Mouse (Mus musculus): ENCODE measurements at regions not wholly inside any gene's neighbourhood (a gene's known extent, or its start where the extent isn't known, plus 50 kb on each side); places are given as distances from the start of the nearest gene placed in this dataset.

DNA sequence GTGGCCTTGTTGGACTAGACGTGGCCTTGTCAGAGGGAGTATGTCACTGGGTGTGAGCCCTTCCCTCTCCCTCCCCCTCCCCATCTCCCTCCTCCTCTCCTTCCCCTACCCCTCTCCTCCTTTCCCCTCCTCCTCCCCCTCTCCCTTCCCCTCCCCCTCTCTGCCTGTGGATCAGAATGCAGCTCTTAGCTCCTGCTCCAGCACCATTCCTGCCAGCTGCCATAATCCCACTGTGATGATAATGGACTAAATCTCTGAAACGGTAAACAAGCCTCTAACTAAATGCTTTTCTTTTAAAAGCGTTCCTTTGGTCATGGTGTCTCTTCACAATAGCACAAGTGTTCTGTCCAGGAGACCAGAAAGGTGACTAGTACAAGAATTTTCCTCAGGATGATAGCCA lies 573.1 kb upstream of the Gm19410 start:
- no peak for DNase-seq

DNA sequence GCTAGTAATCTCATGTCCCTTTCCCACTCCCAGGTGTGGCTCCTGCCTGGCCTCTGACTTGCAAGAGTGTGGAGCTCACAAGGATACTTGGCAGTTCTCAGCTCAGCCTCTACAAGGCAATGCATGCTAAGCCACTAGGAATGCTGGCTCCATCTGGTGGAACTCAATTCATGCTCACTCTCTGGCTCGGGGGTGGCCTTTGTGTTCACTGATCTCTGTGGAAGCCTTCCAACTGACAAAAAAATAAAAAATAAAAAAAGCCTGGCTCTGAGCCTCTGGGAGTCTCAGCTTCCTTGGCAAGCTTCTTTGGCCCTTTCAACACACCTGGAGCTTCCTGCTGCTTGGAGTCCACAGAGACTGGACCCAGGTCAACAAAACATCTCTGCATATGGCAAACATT lies 571.8 kb upstream of the Gm19410 start:
- DNase-seq = peak in 1 of 2 experiments; percentile 14

DNA sequence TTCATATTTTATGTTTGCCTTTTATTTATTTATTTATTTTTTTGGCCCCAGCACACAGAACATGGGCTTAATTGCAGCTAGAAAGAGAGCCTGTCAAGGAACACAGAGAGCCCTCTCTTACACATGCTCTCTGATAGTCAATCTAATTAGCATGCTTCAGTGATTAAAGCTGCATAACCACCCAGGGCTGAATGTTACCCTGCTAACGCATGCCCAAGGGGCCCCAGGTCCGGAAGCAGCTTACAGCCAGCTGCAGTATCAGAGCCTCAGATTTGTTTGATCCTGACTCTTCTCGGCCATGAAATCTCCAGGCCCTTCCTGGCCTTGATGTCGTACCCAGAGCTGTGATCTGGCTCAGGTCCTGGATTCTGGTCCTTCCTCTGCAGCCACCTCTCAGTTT lies 569.4 kb upstream of the Gm19410 start:
- no peak for DNase-seq

DNA sequence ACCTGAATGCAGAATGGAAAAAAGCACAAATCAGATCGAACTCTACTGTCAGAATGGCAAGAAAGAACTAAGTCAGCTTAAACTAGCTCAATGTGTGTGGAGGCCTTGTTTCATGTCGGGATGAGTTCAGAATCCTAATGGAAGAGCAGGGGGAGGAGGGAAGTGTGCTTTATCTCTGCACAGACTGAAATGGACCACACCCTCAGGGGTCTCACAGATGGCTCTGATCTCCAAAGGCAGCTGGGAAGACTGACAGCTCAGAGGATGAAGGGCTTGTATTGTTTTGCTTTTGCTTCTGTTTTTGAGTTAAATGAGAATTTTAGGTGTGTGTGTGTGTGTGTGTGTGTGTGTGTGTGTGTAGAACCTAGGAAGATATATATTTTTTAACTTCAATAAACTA lies 566.8 kb upstream of the Gm19410 start:
- DNase-seq = no peak

DNA sequence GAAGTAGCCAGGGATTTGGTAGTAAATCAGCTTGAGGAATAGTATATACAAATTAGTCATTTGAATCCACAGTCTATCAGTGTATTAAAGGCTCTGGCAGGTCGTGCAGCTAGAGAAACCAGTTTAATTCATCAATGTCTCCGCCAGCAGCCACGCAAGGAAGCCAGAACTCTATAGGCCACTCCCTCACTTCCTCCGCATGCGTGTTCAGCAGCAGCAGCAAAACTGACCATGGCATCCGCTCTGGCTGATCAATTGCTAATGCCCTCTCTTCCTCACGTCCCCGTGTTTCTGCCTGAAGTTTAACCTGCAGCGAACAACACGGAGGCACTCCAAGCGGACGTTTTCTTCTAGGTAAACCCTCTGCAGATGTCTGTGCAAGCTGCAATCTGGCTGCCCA lies 564.2 kb upstream of the Gm19410 start:
- DNase-seq = no peak

DNA sequence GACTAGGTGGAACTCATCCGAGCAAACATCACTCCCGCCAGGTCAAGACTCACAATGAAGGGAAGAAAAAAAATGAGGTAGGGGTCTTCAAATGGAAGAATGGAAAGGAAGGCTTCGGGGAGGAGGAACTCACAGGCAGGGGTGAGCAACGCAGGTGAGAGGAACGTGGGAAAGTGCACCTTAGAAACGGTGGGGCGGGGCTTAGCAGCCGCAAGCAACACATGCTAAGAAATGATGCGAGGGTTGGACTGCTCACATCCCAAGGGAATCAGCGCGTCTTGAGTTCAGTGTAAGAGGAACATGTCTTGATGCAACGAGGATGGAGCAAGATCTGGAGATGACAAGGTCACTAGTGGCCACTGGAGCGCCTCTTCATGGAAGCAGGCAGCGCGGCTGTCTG lies 560.6 kb upstream of the Gm19410 start:
- DNase-seq = no peak

DNA sequence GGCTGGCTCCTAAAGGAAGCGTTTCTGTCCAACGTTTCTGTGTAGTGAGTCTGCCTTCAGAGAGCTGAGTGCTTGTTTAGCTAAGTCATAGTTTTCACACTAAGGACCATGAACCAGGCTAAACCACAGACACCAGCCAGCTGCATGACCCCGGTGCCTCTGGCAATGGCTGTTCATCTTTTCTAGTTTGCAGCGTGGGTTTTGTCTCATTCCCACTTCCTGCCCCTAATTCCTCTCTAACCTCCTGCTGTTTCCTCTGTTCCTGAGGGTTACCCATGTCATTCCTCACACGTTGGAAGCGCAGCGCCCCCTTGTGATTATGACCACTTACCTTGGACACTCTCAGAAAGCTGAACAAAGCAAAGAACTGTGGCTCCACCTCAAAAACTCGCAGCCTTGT lies 560.1 kb upstream of the Gm19410 start:
- peak; percentile 32 to 56 for DNase-seq

DNA sequence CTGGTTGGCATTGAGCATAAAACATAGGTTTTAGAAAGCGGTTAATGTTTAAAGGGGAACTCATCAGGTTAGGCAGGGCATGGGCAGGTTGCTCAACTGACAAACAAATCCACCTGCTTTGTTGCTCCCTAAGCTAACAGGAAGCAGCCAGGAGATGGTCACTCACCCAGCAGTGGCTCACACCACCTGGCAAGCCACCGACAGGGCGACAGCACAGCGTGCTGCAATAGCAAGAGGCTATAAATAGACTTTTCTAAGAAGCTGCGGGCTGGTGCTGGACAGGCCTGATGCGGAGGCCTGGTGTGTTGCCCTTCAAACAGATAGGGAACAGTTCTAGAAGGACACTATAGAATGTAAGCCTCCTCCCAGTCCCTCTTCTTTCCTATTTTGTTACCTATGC lies 559.3 kb upstream of the Gm19410 start:
- peak; percentile 12 to 42 for DNase-seq

DNA sequence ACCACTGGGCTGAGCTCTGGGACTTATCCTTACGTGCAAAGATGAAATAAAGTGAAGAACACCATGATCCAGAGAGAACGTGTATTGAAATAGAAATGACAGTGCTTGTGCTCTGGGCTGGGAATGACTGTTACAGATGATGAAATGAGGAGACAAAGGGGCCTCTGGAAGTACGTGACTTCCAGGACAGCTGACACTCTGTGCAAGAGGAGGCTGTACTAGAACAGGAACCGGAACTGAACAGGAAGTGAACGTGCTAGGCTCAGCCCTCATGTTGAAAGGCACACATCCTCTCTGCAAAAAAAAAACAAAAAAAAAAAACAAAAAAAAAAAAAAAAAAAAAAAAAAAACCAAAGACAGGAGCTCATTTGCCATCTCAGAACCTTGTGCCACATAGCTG lies 557.2 kb upstream of the Gm19410 start:
- DNase-seq = no peak

DNA sequence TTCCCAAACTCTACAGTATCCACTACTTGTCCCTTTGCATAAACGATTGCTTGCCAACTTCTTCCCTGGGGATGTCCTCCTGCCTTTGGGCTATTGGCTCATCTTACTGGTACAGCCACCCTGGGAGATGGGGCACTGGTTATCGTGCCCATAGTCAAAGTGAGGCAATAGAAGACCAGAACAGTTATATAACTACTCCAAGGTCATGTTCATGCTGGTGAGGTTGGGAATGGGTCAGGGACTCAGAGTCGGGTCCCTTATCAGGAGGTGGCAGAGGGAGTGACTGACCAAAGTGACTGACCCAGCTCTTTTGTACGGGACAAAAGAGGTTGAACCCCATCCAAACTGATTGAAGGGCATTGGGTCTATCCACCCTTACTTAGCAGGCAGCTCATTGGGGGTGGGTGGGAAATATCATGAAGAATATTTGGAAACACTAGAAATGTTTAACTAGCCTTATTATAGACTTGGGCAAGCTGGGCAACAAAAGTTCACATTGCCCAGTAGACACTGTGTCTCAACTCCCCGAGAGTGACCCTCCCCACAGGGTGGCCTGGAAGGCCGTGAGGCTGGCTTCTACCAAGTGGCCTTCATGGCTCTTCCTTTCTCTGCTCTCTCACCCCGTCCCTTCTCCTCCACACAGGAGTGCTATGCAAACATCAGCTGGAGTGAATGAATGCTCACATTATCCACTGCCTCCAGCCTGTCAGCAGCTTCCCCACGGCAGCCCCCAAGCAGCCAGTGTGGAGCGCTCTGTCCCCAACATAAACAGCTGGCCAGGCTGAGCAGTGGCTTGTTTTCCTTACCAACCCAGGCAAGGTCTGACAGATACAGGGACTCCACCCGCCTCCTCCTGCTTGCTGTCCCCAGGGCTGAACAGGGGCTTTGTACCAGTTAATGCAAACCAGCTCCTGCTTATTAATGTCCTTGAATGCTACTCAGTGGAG lies 553.8 kb upstream of the Gm19410 start:
- no peak for DNase-seq

DNA sequence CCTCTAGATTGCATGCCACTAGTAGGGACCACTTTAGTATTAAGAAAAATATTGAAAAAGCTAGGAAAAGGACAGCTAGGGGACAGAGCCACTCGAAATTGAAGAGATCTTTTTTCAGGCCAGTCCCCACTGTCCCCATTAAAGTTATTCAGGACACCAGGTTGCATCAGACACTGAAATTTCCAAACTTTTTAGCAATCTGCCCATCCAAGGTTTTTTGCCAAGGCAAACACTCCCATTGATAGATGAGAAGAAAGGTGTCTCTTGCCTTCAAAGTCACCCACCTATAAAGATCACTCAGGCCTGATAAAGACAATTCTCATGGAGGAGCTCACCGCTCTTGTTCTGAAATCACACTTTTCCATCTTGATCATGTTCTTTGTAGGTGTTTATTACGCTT lies 552.1 kb upstream of the Gm19410 start:
- no peak for DNase-seq

DNA sequence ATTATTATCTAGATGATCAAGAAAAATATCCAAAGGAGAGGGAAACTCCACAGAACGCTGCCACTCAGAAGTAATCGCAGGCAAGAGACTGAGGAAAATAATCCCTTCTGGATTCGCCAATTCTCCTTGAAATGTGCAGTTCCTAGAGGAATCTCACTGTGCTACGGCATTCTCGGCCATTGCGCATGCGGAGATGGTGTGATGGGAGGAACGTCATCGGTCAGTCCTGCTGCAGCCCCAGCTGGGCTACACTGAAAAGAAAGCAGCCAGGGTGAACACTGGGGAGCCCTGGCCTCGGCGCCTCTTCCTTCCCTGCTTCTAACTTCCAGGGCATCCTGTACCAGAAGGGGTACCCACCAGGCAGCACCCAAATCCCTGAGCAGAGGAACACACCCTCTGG lies 548.0 kb upstream of the Gm19410 start:
- no peak for DNase-seq

DNA sequence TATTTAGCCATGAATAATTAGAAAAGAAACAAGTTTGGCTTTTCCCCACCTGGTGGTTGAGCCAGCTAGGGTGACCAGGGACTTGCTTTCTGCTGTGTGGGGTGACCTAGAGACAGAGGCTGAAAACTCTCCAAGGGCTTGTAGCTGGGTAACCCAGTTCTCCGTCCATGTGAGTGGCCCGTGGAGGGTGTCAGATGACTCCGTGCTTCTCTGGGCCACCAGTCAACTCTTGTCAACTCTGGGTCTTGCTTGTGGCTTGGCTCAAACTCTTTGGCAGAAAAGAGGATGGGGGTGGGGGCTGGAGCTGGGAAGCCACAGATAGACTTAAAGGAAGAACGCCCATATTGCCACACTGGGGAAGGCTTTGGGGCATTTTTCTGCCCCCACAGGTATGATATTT lies 547.3 kb upstream of the Gm19410 start:
- DNase-seq = peak; percentile 9 to 29

DNA sequence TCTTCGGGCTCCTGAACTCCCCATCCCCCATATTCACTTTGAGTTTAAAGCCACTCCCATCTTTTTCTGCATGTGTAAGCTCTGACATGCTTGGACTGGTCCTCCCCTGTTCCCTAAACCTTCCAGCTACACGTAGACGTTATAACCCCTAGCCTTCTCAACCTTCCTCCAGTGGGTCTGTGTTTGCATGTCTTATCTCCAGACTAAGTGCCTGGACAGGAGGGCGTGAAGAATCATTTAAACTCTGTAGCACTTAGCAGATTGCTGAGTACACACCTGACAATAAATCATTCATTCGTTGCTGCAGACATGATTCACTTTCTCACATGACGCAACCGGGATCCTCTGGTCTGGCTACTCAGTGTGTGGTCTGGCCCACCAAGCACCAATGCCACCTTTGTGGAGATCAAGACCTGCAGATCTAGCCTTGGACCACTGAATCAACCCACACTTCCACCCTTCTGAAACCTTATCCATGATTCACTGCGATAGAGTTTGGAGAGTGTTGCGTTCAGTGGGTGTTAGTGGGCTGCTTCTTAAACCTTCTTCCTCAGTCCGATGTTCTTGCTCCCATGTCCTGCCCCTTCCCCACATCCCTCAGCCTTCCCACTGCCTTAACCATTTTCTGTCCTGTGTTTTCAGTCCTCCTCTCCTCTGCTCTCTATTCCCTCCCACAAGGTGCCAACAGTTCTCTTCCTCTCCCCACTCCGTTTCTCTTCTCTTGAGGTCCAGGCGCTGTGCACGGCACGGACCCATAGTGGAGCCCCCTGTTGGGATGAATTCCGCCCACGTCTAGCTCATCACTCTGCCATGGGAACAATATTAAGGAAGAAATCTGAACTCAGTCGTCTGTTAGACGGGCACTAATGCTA lies 541.3 kb upstream of the Gm19410 start:
- no peak for DNase-seq

DNA sequence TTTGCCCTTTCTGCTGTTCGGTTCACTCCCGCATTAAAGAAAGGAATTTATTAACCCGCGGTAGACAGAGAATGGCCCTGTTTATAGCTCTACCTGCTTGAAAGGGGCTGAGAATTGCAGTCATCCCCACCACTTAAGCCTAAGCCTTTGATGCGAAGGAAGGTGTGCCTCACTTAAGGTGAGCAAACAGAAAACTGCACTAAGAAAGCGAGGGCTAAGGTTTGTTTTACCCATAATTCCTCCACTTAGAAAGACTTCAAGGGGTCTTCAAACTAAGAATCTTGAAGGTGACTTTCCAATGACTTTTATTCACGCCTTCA lies 540.7 kb upstream of the Gm19410 start:
- no peak for DNase-seq

DNA sequence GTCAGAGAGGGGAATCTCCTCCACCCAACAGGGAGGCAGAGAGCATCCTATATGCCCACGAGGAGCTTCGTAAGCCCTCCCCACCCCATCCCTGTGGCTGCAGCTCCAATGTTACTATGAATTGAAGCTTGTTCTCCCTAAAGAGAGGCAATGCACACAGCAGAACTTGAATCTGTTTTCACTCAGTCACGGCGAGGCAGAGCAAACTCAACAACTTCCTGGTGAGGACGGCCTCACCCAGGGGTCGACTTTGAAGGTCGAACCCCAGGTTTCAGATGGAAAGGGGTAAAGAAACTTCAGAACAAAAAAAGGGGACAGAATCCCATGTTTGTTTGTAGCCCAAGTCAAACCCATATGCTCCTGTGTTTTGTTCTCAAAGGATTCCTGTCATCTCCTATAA lies 538.5 kb upstream of the Gm19410 start:
- no peak for DNase-seq

DNA sequence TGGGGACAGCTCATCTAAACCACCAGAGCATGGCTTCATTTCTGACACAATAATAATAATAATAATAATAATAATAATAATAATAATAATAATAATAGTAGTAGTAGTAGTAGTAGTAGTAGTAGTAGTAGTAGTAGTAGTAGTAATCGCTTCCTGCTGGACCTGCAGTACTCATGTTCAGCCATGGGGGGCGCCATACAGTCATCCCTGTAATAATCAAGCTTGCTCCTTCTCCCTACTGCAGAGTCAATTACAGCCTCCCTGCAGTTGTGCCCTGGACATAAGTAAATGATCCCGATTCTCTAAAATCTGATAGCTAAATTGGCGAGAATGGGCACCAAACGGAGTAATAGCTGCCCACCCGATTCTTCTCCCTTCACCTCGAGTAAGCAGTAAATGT lies 537.1 kb upstream of the Gm19410 start:
- peak in 1 of 2 experiments; percentile 7 for DNase-seq

DNA sequence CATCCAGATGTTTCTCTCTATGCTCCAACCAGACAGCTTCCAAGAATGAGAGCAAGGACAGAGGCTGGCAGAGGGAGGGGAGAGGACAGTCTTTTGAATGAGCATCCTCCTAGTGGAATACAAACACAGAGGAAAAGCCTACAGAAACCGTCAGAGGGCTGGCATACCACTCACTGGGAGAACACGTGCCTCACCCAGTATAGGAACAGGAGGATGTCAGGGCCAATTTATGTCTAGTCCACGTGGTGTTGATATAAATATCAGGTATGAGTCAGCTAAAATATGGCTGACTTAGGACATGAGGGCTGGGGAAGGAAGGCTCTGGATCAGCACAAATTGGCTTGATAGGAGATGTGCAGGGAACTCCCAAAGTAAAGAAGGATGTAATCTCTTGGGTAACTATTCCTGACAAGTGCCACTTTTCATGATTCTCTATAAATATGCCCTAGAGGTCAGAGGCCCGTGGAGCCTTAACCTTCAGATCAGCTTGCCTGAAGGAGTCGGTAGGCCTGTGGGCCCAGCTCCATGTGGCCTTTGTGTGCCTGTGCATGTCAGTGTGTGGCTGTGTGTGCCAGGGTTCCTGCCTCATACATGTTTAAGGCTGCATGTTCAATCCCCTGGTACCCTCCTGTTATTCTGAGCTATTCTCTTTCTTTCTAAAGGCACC lies 531.9 kb upstream of the Gm19410 start:
- no peak for DNase-seq

DNA sequence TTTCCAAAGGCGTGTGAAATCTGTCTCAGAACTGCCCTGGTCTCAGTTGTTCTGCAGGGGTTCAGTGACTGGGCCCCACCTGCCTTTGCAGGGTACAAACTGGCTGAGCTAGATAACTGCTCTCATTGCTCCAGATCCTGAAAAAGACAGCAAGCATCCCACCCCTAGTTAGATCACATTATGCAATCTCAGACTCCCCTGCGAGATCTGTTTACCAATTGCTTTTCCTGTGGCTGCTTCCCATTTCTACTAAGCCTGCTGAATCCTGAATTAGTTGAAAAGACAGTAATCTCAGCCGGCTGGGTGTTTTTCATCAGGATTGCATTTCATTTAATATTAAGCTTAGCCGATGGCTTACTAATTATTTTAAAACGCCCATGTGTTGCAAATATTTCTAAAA lies 531.2 kb upstream of the Gm19410 start:
- no peak for DNase-seq

DNA sequence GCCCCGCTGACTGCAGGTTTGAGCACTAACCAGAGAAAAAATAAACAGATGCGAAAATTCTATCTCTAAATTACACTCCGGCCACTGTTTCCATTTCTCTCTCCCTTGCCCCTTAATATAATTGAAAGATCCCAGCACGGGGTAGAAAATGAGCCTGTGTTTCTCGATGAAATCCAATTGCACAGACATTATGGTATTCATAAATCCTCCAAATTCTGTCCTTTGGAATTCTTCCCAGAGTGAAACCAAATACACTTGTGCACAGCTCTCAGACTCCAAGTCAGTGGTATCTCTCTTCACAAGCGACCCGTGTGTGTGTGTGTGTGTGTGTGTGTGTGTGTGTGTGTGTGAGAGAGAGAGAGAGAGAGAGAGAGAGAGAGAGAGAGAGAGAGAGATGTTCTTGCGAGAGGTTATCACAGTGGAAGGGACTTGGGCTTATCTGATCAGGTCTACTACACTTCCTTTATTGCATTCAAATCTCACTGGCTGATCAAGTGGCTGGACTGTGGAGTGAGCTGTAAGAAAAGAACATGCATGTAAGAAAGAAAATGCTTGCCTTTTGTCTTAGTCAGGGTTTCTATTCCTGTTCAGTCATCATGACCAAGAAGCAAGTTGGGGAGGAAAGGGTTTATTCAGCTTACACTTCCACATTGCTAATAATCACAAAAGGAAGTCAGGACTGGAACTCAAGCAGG lies 529.6 kb upstream of the Gm19410 start:
- no peak for DNase-seq

DNA sequence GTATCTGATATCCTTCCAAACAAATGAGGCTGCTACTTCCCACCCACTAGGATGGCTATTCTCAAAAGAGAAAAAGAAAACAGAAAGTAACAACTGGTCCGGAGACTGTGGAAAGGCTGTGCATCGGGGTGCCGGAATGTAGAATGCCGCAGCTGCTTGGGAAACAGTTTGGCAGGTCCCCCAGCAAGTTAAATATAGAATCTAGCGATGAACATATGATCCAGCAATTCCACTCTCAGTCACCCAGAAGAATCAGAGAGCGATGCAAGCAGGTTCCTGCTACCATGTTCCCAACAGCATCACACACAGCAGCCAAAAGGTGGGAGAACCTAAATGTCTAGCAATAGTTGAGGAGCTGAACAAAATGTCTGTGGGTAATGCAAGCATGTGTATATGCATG lies 528.3 kb upstream of the Gm19410 start:
- no peak for DNase-seq

DNA sequence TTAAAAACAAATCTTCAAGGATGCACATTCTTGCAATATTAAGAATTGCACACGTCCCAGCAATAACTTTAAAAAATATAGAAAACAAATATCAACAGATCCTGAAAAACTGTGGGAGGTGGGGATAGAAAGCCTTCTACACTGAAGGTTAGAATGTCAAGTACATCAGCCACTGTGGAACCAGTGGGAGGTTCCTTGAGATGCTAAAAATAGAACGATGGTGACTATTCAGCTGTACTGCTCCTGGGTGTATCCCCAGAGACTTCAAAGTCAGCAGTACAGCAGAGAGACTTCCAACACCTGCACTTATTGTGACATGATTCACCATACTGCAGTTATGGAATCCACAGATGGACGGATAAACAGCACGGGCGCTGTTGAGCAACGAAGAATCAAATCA lies 524.7 kb upstream of the Gm19410 start:
- DNase-seq = no peak

DNA sequence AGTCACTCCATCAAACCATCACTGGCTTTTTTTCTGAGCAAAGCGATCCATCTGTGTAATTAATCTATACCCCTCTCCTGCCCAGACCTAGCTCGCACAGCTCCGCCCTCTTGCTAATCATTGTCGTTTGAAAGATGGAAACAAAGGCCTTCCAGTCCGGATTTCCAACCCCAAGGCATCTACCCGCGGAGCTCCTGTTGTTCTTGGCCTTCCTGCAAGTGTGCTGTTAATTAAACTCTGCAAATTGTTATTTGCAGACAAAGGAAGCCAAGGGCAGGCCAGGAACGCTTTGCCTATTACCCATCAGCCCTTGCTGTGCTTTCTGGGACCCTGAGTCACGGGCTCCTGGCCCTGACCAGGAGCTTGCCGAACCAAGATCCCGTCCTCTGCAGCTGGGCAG lies 522.0 kb upstream of the Gm19410 start:
- no peak for DNase-seq

Data from lung, adult 18-20 months (tissue).